Mouse (Mus musculus) urinary bladder, postnatal 14 days (tissue): ENCODE data around the gene Rilpl1.
A peak's percentile ranks its signal among the peaks of the same experiment; 100 is the strongest.
"Not testable (repeated sequence)": the region's sequence is repeated elsewhere in the genome, so short reads cannot be mapped to it uniquely, and the experiment has no call there.

Source experiments
- DNase-seq: peaks from one replicate; pipeline ENCODE4 v3.0.0; 2021; ENCODE audit warnings: low spot score

The Rilpl1 gene

GRCm38 (mm10) chr5:124492618-124493017 lies 38.6 kb downstream of the Rilpl1 start:
- no peak for DNase-seq

GRCm38 (mm10) chr5:124491732-124492131 lies 39.5 kb downstream of the Rilpl1 start:
- DNase-seq: no peak

GRCm38 (mm10) chr5:124488885-124489284 lies 42.3 kb downstream of the Rilpl1 start:
- DNase-seq: no peak

GRCm38 (mm10) chr5:124485654-124486053 lies 45.5 kb downstream of the Rilpl1 start:
- no peak for DNase-seq

GRCm38 (mm10) chr5:124483655-124484396 lies 47.4 kb downstream of the Rilpl1 start:
- no peak for DNase-seq

GRCm38 (mm10) chr5:124482966-124483654 lies 48.1 kb downstream of the Rilpl1 start, which contains the start of gene Snrnp35:
Gene Snrnp35 (plus strand): TSS chr5:124483134.
- DNase-seq: peak; percentile 91

GRCm38 (mm10) chr5:124482436-124482965 lies 48.7 kb downstream of the Rilpl1 start:
- no peak for DNase-seq

- DNase-seq: no peak
Measured at GRCm38 (mm10) chr5:124481714-124482113, 49.5 kb downstream of the Rilpl1 start.

- DNase-seq: no peak
Measured at GRCm38 (mm10) chr5:124480119-124480518, 51.1 kb downstream of the Rilpl1 start.

GRCm38 (mm10) chr5:124478873-124479204 lies 52.4 kb downstream of the Rilpl1 start:
- DNase-seq: no peak

GRCm38 (mm10) chr5:124470591-124471171 lies 60.5 kb downstream of the Rilpl1 start:
- DNase-seq: no peak

- DNase-seq: no peak
Measured at GRCm38 (mm10) chr5:124469486-124469885, 61.7 kb downstream of the Rilpl1 start.

- no peak for DNase-seq
Measured at GRCm38 (mm10) chr5:124468365-124468764, 62.8 kb downstream of the Rilpl1 start.

- no peak for DNase-seq
Measured at GRCm38 (mm10) chr5:124467766-124468165, 63.4 kb downstream of the Rilpl1 start.

GRCm38 (mm10) chr5:124464905-124465304 lies 66.3 kb downstream of the Rilpl1 start:
- no peak for DNase-seq

GRCm38 (mm10) chr5:124463462-124463861 lies 67.7 kb downstream of the Rilpl1 start:
- DNase-seq: no peak

GRCm38 (mm10) chr5:124462297-124463025 lies 68.7 kb downstream of the Rilpl1 start:
- no peak for DNase-seq

- DNase-seq: not testable (repeated sequence)
Measured at GRCm38 (mm10) chr5:124460922-124461321, 70.3 kb downstream of the Rilpl1 start.

GRCm38 (mm10) chr5:124456762-124457161 lies 74.4 kb downstream of the Rilpl1 start:
- DNase-seq: no peak

- peak; percentile 37 for DNase-seq
Measured at GRCm38 (mm10) chr5:124454082-124454419, 77.1 kb downstream of the Rilpl1 start.

GRCm38 (mm10) chr5:124453339-124454081 lies 77.7 kb downstream of the Rilpl1 start:
- DNase-seq: no peak
